Mouse (Mus musculus): ENCODE results near the gene Olfr372.
"Not testable (repeated sequence)": the region's sequence is repeated elsewhere in the genome, so short reads cannot be mapped to it uniquely, and the experiment has no call there.

The Olfr372 gene

GRCm38 (mm10) chr8:72099377-72100103, 58.5 kb downstream of the Olfr372 start:
- DNase-seq = not testable (repeated sequence)

- no peak for DNase-seq
Measured at GRCm38 (mm10) chr8:72105165-72105564, 64.1 kb downstream of the Olfr372 start.

GRCm38 (mm10) chr8:72106740-72107139, 65.7 kb downstream of the Olfr372 start, which contains the start of gene Olfr374:
Gene Olfr374 (plus strand): TSS chr8:72107040.
- no peak for DNase-seq

Data from right cerebral cortex, adult 18-20 months (tissue).